Mouse (Mus musculus): ENCODE data around the gene Myh6. TPM values are rescaled to one million over a fixed set of nuclear protein-coding genes. Genes with fewer than 3 reads are reported as not detected.

The Myh6 gene
- total and polyA plus RNA-seq, 3 experiments: not detected

Small RNA genes within 50 kb of the gene (microRNA-seq; reads per million reads assigned to microRNA genes)
- gene Mir208a (5.4 to 11.9 reads per million in 2 experiments), gene Mir208b (146 to 257 reads per million in 2 experiments)

Other genes starting within 250 kb of the Myh6 start
- gene Slc7a8, start 185.0 kb downstream of the Myh6 start, total RNA-seq (2021): 10 to 100 TPM; 24.7 to 74.6 TPM
- 31.9 and 52.9 TPM in 2 replicates for gene Slc7a8, start 185.0 kb downstream of the Myh6 start, polyA plus RNA-seq (2012; rRNA removed)
- gene Rnf212b, start 152.8 kb downstream of the Myh6 start, total RNA-seq (2021): 1 to 10 TPM in 1 of 2 experiments, under 1 TPM in 1; 0.35 to 1.5 TPM
- gene Rnf212b, start 152.8 kb downstream of the Myh6 start, polyA plus RNA-seq (2012; rRNA removed): 0.22 and 0.24 TPM in 2 replicates
- gene Homez, start 96.0 kb downstream of the Myh6 start, total RNA-seq (2021): 10 to 100 TPM; 12.1 to 18.8 TPM
- gene Homez, start 96.0 kb downstream of the Myh6 start, polyA plus RNA-seq (2012; rRNA removed): 3.5 and 4.1 TPM in 2 replicates
- 10 to 100 TPM; 13.0 to 19.6 TPM for gene Ppp1r3e, start 89.4 kb downstream of the Myh6 start, total RNA-seq (2021)
- gene Ppp1r3e, start 89.4 kb downstream of the Myh6 start, polyA plus RNA-seq (2012; rRNA removed): 41.8 and 45.9 TPM in 2 replicates
- 10 to 100 TPM; 42.6 to 57.7 TPM for gene Bcl2l2, start 83.5 kb downstream of the Myh6 start, total RNA-seq (2021)
- gene Bcl2l2, start 83.5 kb downstream of the Myh6 start, polyA plus RNA-seq (2012; rRNA removed): 43.3 and 45.1 TPM in 2 replicates
- gene Gm20521, start 83.5 kb downstream of the Myh6 start, total RNA-seq (2021): 1 to 10 TPM in 1 of 2 experiments, not detected in 1; 7.1 TPM
- gene Gm20521, start 83.5 kb downstream of the Myh6 start, polyA plus RNA-seq (2012; rRNA removed): 37.6 and 42.4 TPM in 2 replicates
- 100 to 1,000 TPM; 167 to 196 TPM for gene Pabpn1, start 74.4 kb downstream of the Myh6 start, total RNA-seq (2021)
- 69.3 and 80.4 TPM in 2 replicates for gene Pabpn1, start 74.4 kb downstream of the Myh6 start, polyA plus RNA-seq (2012; rRNA removed)
- 10 to 100 TPM; 24.9 to 45.1 TPM for gene Slc22a17, start 53.8 kb downstream of the Myh6 start, total RNA-seq (2021)
- gene Slc22a17, start 53.8 kb downstream of the Myh6 start, polyA plus RNA-seq (2012; rRNA removed): 191 and 246 TPM in 2 replicates
- gene Efs, start 40.8 kb downstream of the Myh6 start, total RNA-seq (2021): 1 to 10 TPM; 1.9 to 4.9 TPM
- gene Efs, start 40.8 kb downstream of the Myh6 start, polyA plus RNA-seq (2012; rRNA removed): 7.7 and 11.4 TPM in 2 replicates
- not detected for gene Il25, start 34.2 kb downstream of the Myh6 start, total RNA-seq (2021)
- 0.12 and 0.17 TPM in 2 replicates for gene Il25, start 34.2 kb downstream of the Myh6 start, polyA plus RNA-seq (2012; rRNA removed)
- under 1 TPM in 1 of 2 experiments, not detected in 1; 0.78 TPM for gene Cmtm5, start 30.7 kb downstream of the Myh6 start, total RNA-seq (2021)
- gene Cmtm5, start 30.7 kb downstream of the Myh6 start, polyA plus RNA-seq (2012; rRNA removed): 1.9 and 2.9 TPM in 2 replicates
- gene Gm17428, start 10.0 kb upstream of the Myh6 start, total RNA-seq (2021): not detected
- not detected in 2 replicates for gene Gm17428, start 10.0 kb upstream of the Myh6 start, polyA plus RNA-seq (2012; rRNA removed)
- gene Myh7, start 27.7 kb upstream of the Myh6 start, total RNA-seq (2021): not detected
- not detected in 2 replicates for gene Myh7, start 27.7 kb upstream of the Myh6 start, polyA plus RNA-seq (2012; rRNA removed)
- 10 to 100 TPM; 36.0 TPM for gene Ngdn, start 48.5 kb upstream of the Myh6 start, total RNA-seq (2021)
- 2.7 and 2.9 TPM in 2 replicates for gene Ngdn, start 48.5 kb upstream of the Myh6 start, polyA plus RNA-seq (2012; rRNA removed)
- 1 to 10 TPM; 6.3 to 7.3 TPM for gene Zfhx2, start 125.4 kb upstream of the Myh6 start, total RNA-seq (2021)
- gene Zfhx2, start 125.4 kb upstream of the Myh6 start, polyA plus RNA-seq (2012; rRNA removed): 3.0 and 4.2 TPM in 2 replicates
- gene Thtpa, start 127.9 kb upstream of the Myh6 start, total RNA-seq (2021): 10 to 100 TPM; 11.6 to 21.6 TPM
- 6.0 and 6.7 TPM in 2 replicates for gene Thtpa, start 127.9 kb upstream of the Myh6 start, polyA plus RNA-seq (2012; rRNA removed)
- 10 to 100 TPM; 21.9 to 24.8 TPM for gene Ap1g2, start 139.7 kb upstream of the Myh6 start, total RNA-seq (2021)
- 27.3 and 30.3 TPM in 2 replicates for gene Ap1g2, start 139.7 kb upstream of the Myh6 start, polyA plus RNA-seq (2012; rRNA removed)
- 1 to 10 TPM; 2.5 to 3.0 TPM for gene Jph4, start 150.0 kb upstream of the Myh6 start, total RNA-seq (2021)
- 4.0 and 6.8 TPM in 2 replicates for gene Jph4, start 150.0 kb upstream of the Myh6 start, polyA plus RNA-seq (2012; rRNA removed)

All from adrenal gland, adult 2 months (tissue).